Mouse (Mus musculus) forelimb bud, embryonic 11.5 days (tissue): Measurements from ENCODE around the gene Ylpm1.

Source experiments
- DNase-seq: peaks from one replicate; pipeline ENCODE4 v3.0.0-alpha.2; 2012; ENCODE audit warnings: low read depth, low spot score

The Ylpm1 gene

DNA sequence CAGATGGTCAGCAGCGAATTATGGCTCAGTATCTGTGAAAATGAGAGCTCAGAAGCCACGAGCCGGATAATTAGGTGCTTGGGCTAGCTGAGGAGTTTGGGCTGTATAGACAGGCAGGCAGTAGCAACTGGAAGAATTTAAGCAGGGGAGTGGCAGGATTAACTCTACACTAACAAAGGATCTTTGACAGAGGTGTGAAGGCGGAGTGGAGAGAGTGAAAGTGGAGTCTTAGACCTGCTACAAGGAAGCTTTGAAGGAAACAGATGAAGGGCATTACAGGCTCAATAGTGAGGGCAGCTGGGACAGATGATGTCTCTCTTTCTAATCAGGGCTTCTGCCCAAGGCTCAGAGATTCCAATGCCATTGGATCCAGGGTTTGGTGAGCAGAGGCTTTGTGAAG is 113.3 kb downstream of the Ylpm1 start:
- DNase-seq = no peak

GRCm38 (mm10) chr12:85110011-85110697 is 114.0 kb downstream of the Ylpm1 start:
- no peak for DNase-seq

- peak; percentile 81 for DNase-seq
Observed at GRCm38 (mm10) chr12:85110698-85111592, 114.8 kb downstream of the Ylpm1 start, which contains the start of the genes Prox2 and Dlst. Gene Prox2 (minus strand): TSS chr12:85110759. Gene Dlst (plus strand): TSS chr12:85110833.

- no peak for DNase-seq
Observed at GRCm38 (mm10) chr12:85112550-85113251, 116.6 kb downstream of the Ylpm1 start.

GRCm38 (mm10) chr12:85113337-85113736 is 117.2 kb downstream of the Ylpm1 start:
- no peak for DNase-seq

- DNase-seq = no peak
Observed at GRCm38 (mm10) chr12:85113917-85114316, 117.8 kb downstream of the Ylpm1 start.

DNA sequence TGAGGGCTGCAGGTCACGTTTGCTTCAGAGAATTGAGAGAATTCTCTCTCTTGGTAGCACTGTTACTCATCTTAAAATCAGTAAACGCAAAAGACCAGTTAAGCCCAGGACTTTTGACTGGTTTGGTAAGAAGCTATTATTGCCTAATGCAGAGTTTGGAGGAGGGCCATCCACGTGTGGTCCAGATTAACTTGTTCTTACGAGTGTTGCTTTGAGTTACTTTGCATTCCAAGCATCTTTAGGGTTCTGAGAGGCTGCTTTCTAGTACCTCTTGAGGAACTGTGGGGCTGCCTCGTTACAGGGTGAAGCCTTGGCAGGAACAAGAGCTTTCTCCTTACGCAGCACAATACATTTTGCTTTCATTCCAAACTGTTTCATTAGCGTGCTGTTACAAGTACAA is 119.6 kb downstream of the Ylpm1 start:
- DNase-seq = no peak
